Mouse (Mus musculus) ES-Bruce4 (cell line): ENCODE results near the gene Fbxo10.

Experiments
- CTCF ChIP-seq: IDR thresholded peaks from one replicate; pipeline ENCODE4 v1.8.1; 2011; ENCODE audit warnings: low read depth, low read length
- POLR2A ChIP-seq: IDR thresholded peaks from one replicate; pipeline ENCODE4 v1.8.1; 2011; ENCODE audit warnings: low read length; ENCODE audit not compliant: insufficient read depth

- TF ChIP-seq CTCF, result peak; percentile 15
- no peak for TF ChIP-seq POLR2A
Measured at GRCm38 (mm10) chr4:44994776-44995175, 89.6 kb downstream of the Fbxo10 start.
